Mouse (Mus musculus): Measurements from ENCODE around the gene Etaa1. TPM values are rescaled to one million over a fixed set of nuclear protein-coding genes. Genes with fewer than 3 reads are reported as not detected.

The Etaa1 gene
- 13.8 and 14.0 TPM in 2 replicates for total RNA-seq (2012; rRNA removed)
- polyA plus RNA-seq (2012; ENCODE audit: insufficient read depth in 1 of 2, insufficient read length in 2 of 2, low read depth in 1 of 2, low replicate concordance in 2 of 2, missing spikeins in 1 of 2), result 1 to 10 TPM in 1 of 2 experiments, not detected in 1; 7.7 TPM

GRCm38 (mm10) chr11:17953231-17954134 is at the start of gene Etaa1:
Etaa1 (minus strand) TSS chr11:17953875.
- no peaks in the 10 kb centered on the region for H3K9me3 ChIP-seq (replicated peaks; ENCODE audit: insufficient read depth, low read length)
- H3K79me2 ChIP-seq (ENCODE audit: control insufficient read depth, insufficient read depth, low read length, poor library complexity), result peaks cover 17% of the 10 kb centered on the region
- no peaks in the 10 kb centered on the region for H3K27me3 ChIP-seq (ENCODE audit: control insufficient read depth in 1 of 2, insufficient read depth in 2 of 2, low read length in 2 of 2)
- H3K36me3 ChIP-seq (ENCODE audit: control insufficient read depth in 1 of 2, insufficient read depth in 2 of 2, low read length in 2 of 2), result peaks cover 16 to 24% of the 10 kb centered on the region in 2 experiments
- peak; percentile 99 for DNase-seq (ENCODE audit: low read depth, low spot score)
- peak within 1 kb of the TSS; percentile 80 to 99 for H3K4me3 ChIP-seq (ENCODE audit: control insufficient read depth in 1 of 2, insufficient read depth in 1 of 2, low read depth in 2 of 2, low read length in 2 of 2)
- H3K27ac ChIP-seq (ENCODE audit: control insufficient read depth, low read depth, low read length), result peak within 1 kb of the TSS; percentile 90
- H3K9ac ChIP-seq (ENCODE audit: control insufficient read depth, low read depth, low read length, poor library complexity, severe bottlenecking), result peak within 1 kb of the TSS; percentile 98
- peaks cover 4 to 6% of the 10 kb centered on the region in 2 experiments for H3K4me1 ChIP-seq (ENCODE audit: control insufficient read depth in 1 of 2, insufficient read depth in 2 of 2, low read length in 2 of 2)
- TF ChIP-seq ZKSCAN1 (IDR thresholded peaks at IDR 0.05; ENCODE audit: low read depth, low read length) (no peak), NRF1 (IDR thresholded peaks at IDR 0.05; ENCODE audit: insufficient read depth, low read depth, low read length, poor library complexity, severe bottlenecking) (0 out of 2 replicates have a peak, but pooled peaks have one; percentile 17), HCFC1 (IDR thresholded peaks at IDR 0.05; ENCODE audit: low read depth, low read length) (peak; percentile 77), ETS1 (IDR thresholded peaks at IDR 0.05; ENCODE audit: low read depth, low read length) (no peak), POLR2A (IDR thresholded peaks at IDR 0.05; ENCODE audit: control insufficient read depth in 1 of 2, insufficient read depth in 1 of 2, low read depth in 1 of 2, low read length in 2 of 2, poor library complexity in 1 of 2) (peak; percentile 91 to 98), UBTF (IDR thresholded peaks at IDR 0.05; ENCODE audit: borderline replicate concordance, insufficient read depth, low read depth, low read length) (no peak), ELF1 (IDR thresholded peaks at IDR 0.05; ENCODE audit: low read depth, low read length) (peak; percentile 60), EP300 (IDR thresholded peaks at IDR 0.05; ENCODE audit: low read depth in 1 of 2, low read length in 2 of 2) (no peak), RCOR1 (IDR thresholded peaks at IDR 0.05; ENCODE audit: low read depth, low read length) (no peak), USF1 (IDR thresholded peaks at IDR 0.05; ENCODE audit: low read depth, low read length) (no peak), ZC3H11A (IDR thresholded peaks at IDR 0.05; ENCODE audit: low read depth, low read length) (no peak), E2F4 (IDR thresholded peaks at IDR 0.05; ENCODE audit: borderline replicate concordance, low read depth, low read length) (peak; percentile 93), NELFE (IDR thresholded peaks at IDR 0.05; ENCODE audit: low read depth, low read length) (peak; percentile 98), GABPA (IDR thresholded peaks at IDR 0.05; ENCODE audit: low read depth, low read length) (no peak), MYB (IDR thresholded peaks at IDR 0.05; ENCODE audit: low read depth, low read length) (no peak), TAL1 (IDR thresholded peaks at IDR 0.05; ENCODE audit: low read length) (no peak), POLR2AphosphoS2 (IDR thresholded peaks at IDR 0.05; ENCODE audit: low read length) (peak; percentile 95), CHD1 (IDR thresholded peaks at IDR 0.05; ENCODE audit: low read depth, low read length) (no peak), CHD2 (IDR thresholded peaks at IDR 0.05; ENCODE audit: low read length) (no peak), ZMIZ1 (IDR thresholded peaks at IDR 0.05; ENCODE audit: low read depth, low read length) (peak; percentile 90), RAD21 (IDR thresholded peaks at IDR 0.05; ENCODE audit: low read depth, low read length) (no peak), ZNF384 (IDR thresholded peaks at IDR 0.05; ENCODE audit: low read depth, low read length) (no peak), JUND (IDR thresholded peaks at IDR 0.05; ENCODE audit: low read depth, low read length) (no peak), GATA1 (IDR thresholded peaks at IDR 0.05; ENCODE audit: low read depth, low read length) (no peak), KAT2A (conservative IDR thresholded peaks at IDR 0.05; ENCODE audit: low read depth, low read length) (peak; percentile 10; the same call in 1 of the 2 replicates), SMC3 (IDR thresholded peaks at IDR 0.05; ENCODE audit: low read depth, low read length) (no peak), USF2 (IDR thresholded peaks at IDR 0.05; ENCODE audit: borderline replicate concordance in 1 of 2, insufficient read depth in 1 of 2, low read depth in 1 of 2, low read length in 2 of 2) (no peak), CTCF (IDR thresholded peaks at IDR 0.05 in 2 of 3, conservative IDR thresholded peaks at IDR 0.05 in 1 of 3; ENCODE audit: control insufficient read depth in 1 of 3, insufficient read depth in 1 of 3, low read depth in 2 of 3, low read length in 3 of 3, poor library complexity in 1 of 3, severe bottlenecking in 1 of 3) (no peak), BHLHE40 (IDR thresholded peaks at IDR 0.05; ENCODE audit: borderline replicate concordance, low read depth, low read length) (no peak), MAX (IDR thresholded peaks at IDR 0.05; ENCODE audit: low read length) (peak; percentile 51), SIN3A (IDR thresholded peaks at IDR 0.05; ENCODE audit: low read length) (peak; percentile 83), MAZ (IDR thresholded peaks at IDR 0.05; ENCODE audit: low read depth, low read length) (no peak), TCF12 (IDR thresholded peaks at IDR 0.05; ENCODE audit: low read depth, low read length) (peak; percentile 71), POLR2AphosphoS5 (IDR thresholded peaks at IDR 0.05; ENCODE audit: borderline replicate concordance, low read depth, low read length) (no peak), MAFK (IDR thresholded peaks at IDR 0.05; ENCODE audit: borderline replicate concordance, low read depth, low read length) (no peak)

Data from MEL (cell line).